Mouse (Mus musculus) cerebellum, adult 2 months (tissue): ENCODE measurements around the gene Atg5.

Experiments used
- CTCF ChIP-seq: fragments of 200-500 bp; IDR thresholded peaks from 2 replicates; pipeline ENCODE4 v1.5.1; 2011; ENCODE audit warnings: low read depth, mild to moderate bottlenecking, control low read depth, low read length, moderate library complexity, borderline replicate concordance; ENCODE audit not compliant: insufficient read depth
- POLR2A ChIP-seq: fragments of 200-500 bp; IDR thresholded peaks from 2 replicates; pipeline ENCODE4 v1.6.1; 2011; ENCODE audit warnings: low read length, control low read depth, borderline replicate concordance; ENCODE audit not compliant: insufficient read depth

DNA sequence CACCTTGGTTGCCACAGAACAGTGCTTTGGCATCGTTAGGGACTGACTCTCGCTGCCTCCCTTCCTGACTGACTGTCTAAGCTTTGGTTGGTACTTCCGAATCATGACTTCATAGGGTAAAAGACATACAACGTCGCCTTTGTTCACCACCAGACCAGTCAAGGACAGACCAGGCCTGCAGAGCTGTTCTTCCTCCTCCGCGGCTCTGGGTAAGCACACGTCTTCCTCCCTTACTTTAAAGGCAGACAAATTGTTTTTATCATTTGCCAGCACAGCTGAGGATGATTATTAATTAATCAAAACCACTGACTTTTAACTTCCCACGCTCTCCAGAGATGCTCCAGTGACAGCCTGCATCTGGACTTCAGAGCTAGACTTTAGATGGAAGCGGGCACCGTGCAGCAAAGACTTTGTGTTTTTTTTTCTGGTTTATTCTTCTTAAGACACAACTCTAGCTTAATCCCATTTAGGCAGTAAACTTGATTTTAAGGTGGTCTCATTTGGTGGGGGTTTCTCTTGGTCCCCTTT lies 120.6 kb downstream of the Atg5 start:
- TF ChIP-seq CTCF (no peak), POLR2A (no peak)
